Mouse (Mus musculus): ENCODE results near the gene Srsf3. TPM values are rescaled to one million over a fixed set of nuclear protein-coding genes. Genes with fewer than 3 reads are reported as not detected.
"Not testable (repeated sequence)": the region's sequence is repeated elsewhere in the genome, so short reads cannot be mapped to it uniquely, and the experiment has no call there.

Gene Srsf3
- 716 and 982 TPM in 2 replicates for total RNA-seq (2017)

- peak; percentile 86 to 91 for ATAC-seq (replicated peaks in 1 of 2; ENCODE audit: insufficient read depth in 1 of 2, low FRiP score in 2 of 2, low TSS enrichment in 1 of 2, low read depth in 1 of 2, poor library complexity in 2 of 2, severe bottlenecking in 2 of 2)
Measured at GRCm38 (mm10) chr17:29032274-29033069, at the start of gene Srsf3. Srsf3 (plus strand) TSS chr17:29032628.

- no peak for ATAC-seq (replicated peaks in 1 of 2; ENCODE audit: insufficient read depth in 1 of 2, low FRiP score in 2 of 2, low TSS enrichment in 1 of 2, low read depth in 1 of 2, poor library complexity in 2 of 2, severe bottlenecking in 2 of 2)
Measured at GRCm38 (mm10) chr17:28984724-28985420, 47.6 kb upstream of the Srsf3 start.

GRCm38 (mm10) chr17:28986833-28987232 lies 45.6 kb upstream of the Srsf3 start:
- no peak for ATAC-seq (replicated peaks in 1 of 2; ENCODE audit: insufficient read depth in 1 of 2, low FRiP score in 2 of 2, low TSS enrichment in 1 of 2, low read depth in 1 of 2, poor library complexity in 2 of 2, severe bottlenecking in 2 of 2)

GRCm38 (mm10) chr17:28987713-28988112 lies 44.7 kb upstream of the Srsf3 start:
- no peak; a peak in 1 of 4 replicates for ATAC-seq (replicated peaks in 1 of 2; ENCODE audit: insufficient read depth in 1 of 2, low FRiP score in 2 of 2, low TSS enrichment in 1 of 2, low read depth in 1 of 2, poor library complexity in 2 of 2, severe bottlenecking in 2 of 2)

GRCm38 (mm10) chr17:28988291-28988690 lies 44.1 kb upstream of the Srsf3 start:
- no peak for ATAC-seq (replicated peaks in 1 of 2; ENCODE audit: insufficient read depth in 1 of 2, low FRiP score in 2 of 2, low TSS enrichment in 1 of 2, low read depth in 1 of 2, poor library complexity in 2 of 2, severe bottlenecking in 2 of 2)

GRCm38 (mm10) chr17:28988996-28989395 lies 43.4 kb upstream of the Srsf3 start:
- no peak for ATAC-seq (replicated peaks in 1 of 2; ENCODE audit: insufficient read depth in 1 of 2, low FRiP score in 2 of 2, low TSS enrichment in 1 of 2, low read depth in 1 of 2, poor library complexity in 2 of 2, severe bottlenecking in 2 of 2)

- ATAC-seq (replicated peaks in 1 of 2; ENCODE audit: insufficient read depth in 1 of 2, low FRiP score in 2 of 2, low TSS enrichment in 1 of 2, low read depth in 1 of 2, poor library complexity in 2 of 2, severe bottlenecking in 2 of 2) = no peak
Measured at GRCm38 (mm10) chr17:28990060-28990459, 42.4 kb upstream of the Srsf3 start.

- ATAC-seq (replicated peaks in 1 of 2; ENCODE audit: insufficient read depth in 1 of 2, low FRiP score in 2 of 2, low TSS enrichment in 1 of 2, low read depth in 1 of 2, poor library complexity in 2 of 2, severe bottlenecking in 2 of 2) = no peak
Measured at GRCm38 (mm10) chr17:28991286-28991685, 41.1 kb upstream of the Srsf3 start.

GRCm38 (mm10) chr17:28992105-28992504 lies 40.3 kb upstream of the Srsf3 start:
- no peak for ATAC-seq (replicated peaks in 1 of 2; ENCODE audit: insufficient read depth in 1 of 2, low FRiP score in 2 of 2, low TSS enrichment in 1 of 2, low read depth in 1 of 2, poor library complexity in 2 of 2, severe bottlenecking in 2 of 2)

- ATAC-seq (replicated peaks in 1 of 2; ENCODE audit: insufficient read depth in 1 of 2, low FRiP score in 2 of 2, low TSS enrichment in 1 of 2, low read depth in 1 of 2, poor library complexity in 2 of 2, severe bottlenecking in 2 of 2) = not testable (repeated sequence)
Measured at GRCm38 (mm10) chr17:28993004-28993403, 39.4 kb upstream of the Srsf3 start.

GRCm38 (mm10) chr17:28994615-28995014 lies 37.8 kb upstream of the Srsf3 start:
- no peak for ATAC-seq (replicated peaks in 1 of 2; ENCODE audit: insufficient read depth in 1 of 2, low FRiP score in 2 of 2, low TSS enrichment in 1 of 2, low read depth in 1 of 2, poor library complexity in 2 of 2, severe bottlenecking in 2 of 2)

GRCm38 (mm10) chr17:29000465-29000864 lies 32.0 kb upstream of the Srsf3 start:
- peak in 1 of 2 experiments; percentile 45; a peak in 1 of 4 replicates for ATAC-seq (replicated peaks in 1 of 2; ENCODE audit: insufficient read depth in 1 of 2, low FRiP score in 2 of 2, low TSS enrichment in 1 of 2, low read depth in 1 of 2, poor library complexity in 2 of 2, severe bottlenecking in 2 of 2)

- ATAC-seq (replicated peaks in 1 of 2; ENCODE audit: insufficient read depth in 1 of 2, low FRiP score in 2 of 2, low TSS enrichment in 1 of 2, low read depth in 1 of 2, poor library complexity in 2 of 2, severe bottlenecking in 2 of 2) = no peak
Measured at GRCm38 (mm10) chr17:29003740-29004139, 28.7 kb upstream of the Srsf3 start.

- ATAC-seq (replicated peaks in 1 of 2; ENCODE audit: insufficient read depth in 1 of 2, low FRiP score in 2 of 2, low TSS enrichment in 1 of 2, low read depth in 1 of 2, poor library complexity in 2 of 2, severe bottlenecking in 2 of 2) = no peak
Measured at GRCm38 (mm10) chr17:29005002-29005401, 27.4 kb upstream of the Srsf3 start.

- no peak for ATAC-seq (replicated peaks in 1 of 2; ENCODE audit: insufficient read depth in 1 of 2, low FRiP score in 2 of 2, low TSS enrichment in 1 of 2, low read depth in 1 of 2, poor library complexity in 2 of 2, severe bottlenecking in 2 of 2)
Measured at GRCm38 (mm10) chr17:29006812-29007211, 25.6 kb upstream of the Srsf3 start.

- no peak; a peak in 1 of 4 replicates for ATAC-seq (replicated peaks in 1 of 2; ENCODE audit: insufficient read depth in 1 of 2, low FRiP score in 2 of 2, low TSS enrichment in 1 of 2, low read depth in 1 of 2, poor library complexity in 2 of 2, severe bottlenecking in 2 of 2)
Measured at GRCm38 (mm10) chr17:29007243-29007640, 25.2 kb upstream of the Srsf3 start.

- ATAC-seq (replicated peaks in 1 of 2; ENCODE audit: insufficient read depth in 1 of 2, low FRiP score in 2 of 2, low TSS enrichment in 1 of 2, low read depth in 1 of 2, poor library complexity in 2 of 2, severe bottlenecking in 2 of 2) = peak; percentile 72 to 84
Measured at GRCm38 (mm10) chr17:29007641-29008325, 24.6 kb upstream of the Srsf3 start, which contains the start of gene Stk38. Stk38 (minus strand) TSS chr17:29007995.

- ATAC-seq (replicated peaks in 1 of 2; ENCODE audit: insufficient read depth in 1 of 2, low FRiP score in 2 of 2, low TSS enrichment in 1 of 2, low read depth in 1 of 2, poor library complexity in 2 of 2, severe bottlenecking in 2 of 2) = no peak
Measured at GRCm38 (mm10) chr17:29008326-29008650, 24.1 kb upstream of the Srsf3 start.
